ENCODE assay signal across 11 mouse cellular contexts in the genomic region with DNA sequence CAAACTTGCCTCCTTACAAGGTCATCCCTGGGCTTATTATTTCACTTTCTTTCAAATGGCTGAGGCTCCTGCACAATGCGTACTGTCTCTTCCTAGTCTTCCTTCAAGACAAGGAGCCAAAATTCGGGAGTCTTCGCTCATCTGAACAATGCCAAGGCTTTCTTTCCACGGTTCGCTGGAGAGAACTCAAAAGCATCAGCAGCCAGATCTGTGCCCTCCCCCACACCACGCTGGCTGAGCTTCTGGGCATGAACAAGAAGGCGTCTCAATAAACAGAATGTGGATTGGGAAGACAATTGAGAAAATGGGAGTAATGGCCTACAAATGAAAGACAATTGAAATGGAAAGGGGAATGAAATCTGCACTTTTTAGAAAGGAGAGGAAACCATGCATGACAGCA.
DNase-seq lines count a peak whose midpoint lies in the region; ATAC-seq and TF ChIP-seq lines count a peak whose summit lies in the region.
"Had no signal": no experiment of that assay in that cellular context is flagged by ENCODE, and none has a peak within 500 bp of the region (broad histone marks: within the 10 kb centered on the region; RNA-seq: fewer than 3 reads in every experiment).

No protein-coding gene starts in this region.

- no peak for TF ChIP-seq CTCF in liver, postnatal 0 days (IDR thresholded peaks at IDR 0.05; ENCODE audit: low read depth)

- H3K9ac ChIP-seq in liver, postnatal 0 days (replicated peaks), result no peak overlapping the region
- no peak overlapping the region for H3K9ac ChIP-seq in intestine, embryonic 15.5 days
- H3K9ac ChIP-seq: embryonic facial prominence, embryonic 12.5 days; midbrain, embryonic 15.5 days had no signal

- no peak overlapping the region for H3K4me3 ChIP-seq in liver, postnatal 0 days (ENCODE audit: low read depth, low read length)
- no peak overlapping the region for H3K4me3 ChIP-seq in intestine, embryonic 15.5 days (replicated peaks)
- H3K4me3 ChIP-seq: embryonic facial prominence, embryonic 12.5 days; midbrain, embryonic 15.5 days had no signal

- no peak for TF ChIP-seq EP300 in liver, postnatal 0 days (IDR thresholded peaks at IDR 0.05; ENCODE audit: low read depth)

- H3K4me2 ChIP-seq in liver, postnatal 0 days (ENCODE audit: low read depth, low read length), result no peak overlapping the region
- no peak overlapping the region for H3K4me2 ChIP-seq in intestine, embryonic 15.5 days (replicated peaks)
- H3K4me2 ChIP-seq: embryonic facial prominence, embryonic 12.5 days; midbrain, embryonic 15.5 days had no signal

- WGBS in liver, postnatal 0 days (ENCODE audit: insufficient replicate concordance), result 86% methylated on average over 7 of the region's 7 CpGs
- 82% methylated on average over 7 of the region's 7 CpGs for WGBS in intestine, embryonic 15.5 days

- no peaks in the 10 kb centered on the region for H3K27me3 ChIP-seq in liver, postnatal 0 days (ENCODE audit: insufficient read depth, low read length)
- H3K27me3 ChIP-seq in intestine, embryonic 15.5 days (replicated peaks), result no peaks in the 10 kb centered on the region
- H3K27me3 ChIP-seq: embryonic facial prominence, embryonic 12.5 days; midbrain, embryonic 15.5 days; Patski had no signal

- H3K4me1 ChIP-seq in liver, postnatal 0 days (ENCODE audit: insufficient read depth), result peaks cover 11% of the 10 kb centered on the region
- no peaks in the 10 kb centered on the region for H3K4me1 ChIP-seq in intestine, embryonic 15.5 days (replicated peaks)
- H3K4me1 ChIP-seq: embryonic facial prominence, embryonic 12.5 days; midbrain, embryonic 15.5 days had no signal

- H3K27ac ChIP-seq in liver, postnatal 0 days (ENCODE audit: low read depth), result no peak overlapping the region
- H3K27ac ChIP-seq in intestine, embryonic 15.5 days, result no peak overlapping the region
- H3K27ac ChIP-seq: embryonic facial prominence, embryonic 12.5 days; midbrain, embryonic 15.5 days had no signal

- no peaks in the 10 kb centered on the region for H3K9me3 ChIP-seq in liver, postnatal 0 days (ENCODE audit: low read length)
- no peaks in the 10 kb centered on the region for H3K9me3 ChIP-seq in intestine, embryonic 15.5 days
- H3K9me3 ChIP-seq: embryonic facial prominence, embryonic 12.5 days; midbrain, embryonic 15.5 days had no signal

- DNase-seq in cerebellum, postnatal 25 days, result peak; percentile 13 to 31
- DNase-seq in ovary, adult 18-20 months (ENCODE audit: low spot score), result peak; percentile 28
- DNase-seq in ovary, postnatal 10 days (ENCODE audit: low spot score), result no peak
- DNase-seq in left cerebral cortex, adult 8-10 months (ENCODE audit: low spot score in 2 of 2), result peak; percentile 12 to 51
- peak; percentile 56 for DNase-seq in testis, postnatal 10 days (ENCODE audit: low spot score)
- DNase-seq in liver, postnatal 0 days, result no peak

- H3K36me3 ChIP-seq in liver, postnatal 0 days (replicated peaks; ENCODE audit: insufficient read depth, low read length), result no peaks in the 10 kb centered on the region
- no peaks in the 10 kb centered on the region for H3K36me3 ChIP-seq in intestine, embryonic 15.5 days
- H3K36me3 ChIP-seq: embryonic facial prominence, embryonic 12.5 days; midbrain, embryonic 15.5 days had no signal

- ATAC-seq in cerebellum, adult (ENCODE audit: insufficient number of reproducible peaks, low FRiP score, low TSS enrichment), result no peak
- ATAC-seq in liver, postnatal 0 days, result no peak
- ATAC-seq in intestine, embryonic 15.5 days, result no peak
- ATAC-seq: midbrain, embryonic 15.5 days; Patski had no signal

Comparison
In these comparisons a context has a peak if more than half of its experiments do, and no peak if none do; other contexts are left out.
1. DNase-seq: peak in cerebellum, postnatal 25 days (2 of 2), ovary, adult 18-20 months (single experiment), left cerebral cortex, adult 8-10 months (2 of 2) and testis, postnatal 10 days (single experiment); none in ovary, postnatal 10 days (single experiment) and liver, postnatal 0 days (single experiment).